Mouse (Mus musculus) CH12.LX (cell line): ENCODE measurements around the gene Dcst2.

Source experiments
- CTCF ChIP-seq, 2 experiments: IDR thresholded peaks in 1 of 2; conservative IDR thresholded peaks in 1 of 2; 2 replicates each; pipeline ENCODE4 v1.5.1; 2011 to 2012; ENCODE audit warnings: low read depth in 2 of 2, low read length in 2 of 2, improper control_type of control experiment in 1 of 2, inconsistent platforms in 1 of 2, mild to moderate bottlenecking in 1 of 2, moderate library complexity in 1 of 2
- E2F4 ChIP-seq: IDR thresholded peaks from 2 replicates; pipeline ENCODE4 v1.6.1; 2011; ENCODE audit warnings: low read depth, low read length, improper control_type of control experiment; ENCODE audit not compliant: insufficient replicate concordance
- EP300 ChIP-seq: IDR thresholded peaks from 2 replicates; pipeline ENCODE4 v1.6.1; 2011; ENCODE audit warnings: low read length, improper control_type of control experiment
- HCFC1 ChIP-seq: IDR thresholded peaks from 2 replicates; pipeline ENCODE4 v1.6.1; 2012; ENCODE audit warnings: low read depth, mild to moderate bottlenecking, inconsistent platforms, low read length, improper control_type of control experiment
- IRF4 ChIP-seq: IDR thresholded peaks from 2 replicates; pipeline ENCODE4 v1.6.1; 2014; ENCODE audit warnings: low read depth, mild to moderate bottlenecking, inconsistent platforms, low read length, improper control_type of control experiment
- JUN ChIP-seq: IDR thresholded peaks from 2 replicates; pipeline ENCODE4 v1.6.1; 2011; ENCODE audit warnings: low read depth, mild to moderate bottlenecking, low read length, improper control_type of control experiment, moderate library complexity; ENCODE audit not compliant: insufficient read depth
- JUND ChIP-seq: conservative IDR thresholded peaks from 2 replicates; pipeline ENCODE4 v1.6.1; 2011; ENCODE audit warnings: low read depth, low read length, improper control_type of control experiment
- MAFK ChIP-seq: IDR thresholded peaks from 2 replicates; pipeline ENCODE4 v1.6.1; 2011; ENCODE audit warnings: low read length, improper control_type of control experiment; ENCODE audit not compliant: insufficient replicate concordance
- POLR2A ChIP-seq: IDR thresholded peaks from 2 replicates; pipeline ENCODE4 v1.6.1; 2011; ENCODE audit warnings: low read depth, mild to moderate bottlenecking, improper control_type of control experiment, low read length
- POLR2AphosphoS2 ChIP-seq: IDR thresholded peaks from 2 replicates; pipeline ENCODE4 v1.6.1; 2011; ENCODE audit warnings: low read depth, low read length, improper control_type of control experiment
- TBP ChIP-seq: conservative IDR thresholded peaks from 2 replicates; pipeline ENCODE4 v1.6.1; 2011; ENCODE audit warnings: low read depth, low read length, improper control_type of control experiment
- USF1 ChIP-seq: IDR thresholded peaks from 2 replicates; pipeline ENCODE4 v1.6.1; 2014; ENCODE audit warnings: low read depth, mild to moderate bottlenecking, inconsistent platforms, low read length, improper control_type of control experiment
- ZC3H11A ChIP-seq: IDR thresholded peaks from 2 replicates; pipeline ENCODE4 v1.6.1; 2012; ENCODE audit warnings: low read depth, mild to moderate bottlenecking, inconsistent platforms, low read length, improper control_type of control experiment

DNA sequence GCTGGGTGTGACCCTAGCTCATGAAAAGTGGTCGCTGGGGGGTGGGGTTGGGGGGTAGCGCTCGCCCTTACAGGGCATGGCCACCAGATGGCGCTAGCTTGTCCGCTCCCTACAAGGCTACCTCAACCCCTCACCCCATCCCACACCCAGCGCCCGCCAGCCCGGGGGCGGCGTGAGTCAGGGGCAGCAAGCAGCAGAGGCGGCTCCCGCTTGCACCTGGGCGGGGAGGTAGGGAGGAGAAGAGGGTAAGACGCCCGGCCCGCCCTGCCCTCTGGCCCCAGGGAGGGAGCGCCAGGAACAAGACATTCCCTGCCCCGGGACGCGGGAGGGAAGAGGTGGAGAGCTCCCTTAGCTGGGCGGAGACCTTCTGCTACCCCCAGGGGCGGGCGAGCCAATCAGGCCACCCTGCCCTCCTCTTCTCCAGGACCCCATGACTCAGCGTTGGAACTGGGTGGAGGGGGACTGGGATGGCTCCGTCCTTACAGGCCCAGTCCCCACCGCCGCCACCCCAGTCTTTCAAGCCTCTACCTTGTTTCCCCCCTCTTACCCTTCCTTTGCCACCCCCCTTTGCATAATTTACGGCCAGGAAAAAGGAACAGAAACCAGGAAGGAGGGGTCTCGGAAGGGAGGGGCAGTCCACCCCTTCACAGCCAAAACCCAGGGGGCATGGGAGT lies 16.8 kb downstream of the Dcst2 start:
- peak; percentile 43 for TF ChIP-seq POLR2A
- TF ChIP-seq CTCF (conservative IDR thresholded peaks at IDR 0.05 in 1 of 2, IDR thresholded peaks at IDR 0.05 in 1 of 2; ENCODE audit: low read depth in 2 of 2, low read length in 2 of 2), result peak; percentile 65 to 85; a peak in 3 of 4 replicates
- TF ChIP-seq EP300, result peak; percentile 84
- no peak for TF ChIP-seq USF1
- 0 out of 2 replicates have a peak, but pooled peaks have one; percentile 8 for TF ChIP-seq ZC3H11A
- no peak for TF ChIP-seq MAFK
- TF ChIP-seq E2F4, result no peak
- TF ChIP-seq JUN, result no peak
- TF ChIP-seq JUND, result no peak
- TF ChIP-seq POLR2AphosphoS2, result no peak
- TF ChIP-seq IRF4, result peak; percentile 95
- TF ChIP-seq TBP, result no peak
- no peak for TF ChIP-seq HCFC1
